Mouse (Mus musculus) cerebellum, adult 11 months (tissue): ENCODE measurements around the gene Nudt19.
A peak's percentile ranks its signal among the peaks of the same experiment; 100 is the strongest.
"Not testable (repeated sequence)": the region's sequence is repeated elsewhere in the genome, so short reads cannot be mapped to it uniquely, and the experiment has no call there.

Experiments
- DNase-seq: peaks from one replicate; pipeline ENCODE4 v3.0.0; 2022

Nudt19 gene

GRCm38 (mm10) chr7:35556205-35556603 is at the start of gene Nudt19:
Gene Nudt19 (minus strand): TSS chr7:35556304.
- no peak for DNase-seq

- no peak for DNase-seq
Measured at GRCm38 (mm10) chr7:35602766-35603165, 46.7 kb upstream of the Nudt19 start.

GRCm38 (mm10) chr7:35601106-35601505 is 45.0 kb upstream of the Nudt19 start:
- DNase-seq, result no peak

- no peak for DNase-seq
Measured at GRCm38 (mm10) chr7:35600031-35600430, 43.9 kb upstream of the Nudt19 start.

- DNase-seq, result no peak
Measured at GRCm38 (mm10) chr7:35599492-35599891, 43.4 kb upstream of the Nudt19 start.

- no peak for DNase-seq
Measured at GRCm38 (mm10) chr7:35594311-35594710, 38.2 kb upstream of the Nudt19 start.

GRCm38 (mm10) chr7:35590731-35591191 is 34.7 kb upstream of the Nudt19 start:
- no peak for DNase-seq

- DNase-seq, result no peak
Measured at GRCm38 (mm10) chr7:35589485-35589884, 33.4 kb upstream of the Nudt19 start.

GRCm38 (mm10) chr7:35588680-35589428 is 32.8 kb upstream of the Nudt19 start:
- no peak for DNase-seq

GRCm38 (mm10) chr7:35587728-35588127 is 31.6 kb upstream of the Nudt19 start:
- no peak for DNase-seq

GRCm38 (mm10) chr7:35586906-35587445 is 30.9 kb upstream of the Nudt19 start:
- DNase-seq, result no peak

- DNase-seq, result peak; percentile 92
Measured at GRCm38 (mm10) chr7:35586055-35586905, 30.2 kb upstream of the Nudt19 start, which contains the start of gene Ankrd27. Gene Ankrd27 (plus strand): TSS chr7:35586244.

- DNase-seq, result peak; percentile 21
Measured at GRCm38 (mm10) chr7:35585191-35586054, 29.3 kb upstream of the Nudt19 start, which contains the start of gene Rgs9bp. Gene Rgs9bp (minus strand): TSS chr7:35585582.

GRCm38 (mm10) chr7:35584786-35585190 is 28.7 kb upstream of the Nudt19 start:
- DNase-seq, result no peak

GRCm38 (mm10) chr7:35584068-35584785 is 28.1 kb upstream of the Nudt19 start:
- DNase-seq, result no peak

- no peak for DNase-seq
Measured at GRCm38 (mm10) chr7:35583476-35584025, 27.4 kb upstream of the Nudt19 start.

GRCm38 (mm10) chr7:35582719-35583118 is 26.6 kb upstream of the Nudt19 start:
- no peak for DNase-seq

- DNase-seq, result no peak
Measured at GRCm38 (mm10) chr7:35579849-35580248, 23.7 kb upstream of the Nudt19 start.

GRCm38 (mm10) chr7:35570883-35571282 is 14.8 kb upstream of the Nudt19 start:
- not testable (repeated sequence) for DNase-seq

- not testable (repeated sequence) for DNase-seq
Measured at GRCm38 (mm10) chr7:35569724-35570123, 13.6 kb upstream of the Nudt19 start.

- DNase-seq, result not testable (repeated sequence)
Measured at GRCm38 (mm10) chr7:35565965-35566364, 9.9 kb upstream of the Nudt19 start.
